Mouse (Mus musculus): ENCODE results near the gene Olfr1185-ps1. TPM values are rescaled to one million over a fixed set of nuclear protein-coding genes. Genes with fewer than 3 reads are reported as not detected.
"Not testable (repeated sequence)": the region's sequence is repeated elsewhere in the genome, so short reads cannot be mapped to it uniquely, and the experiment has no call there.

Gene Olfr1185-ps1
- not detected for total RNA-seq (2021)
- long read RNA-seq, experiment 1, result 0 reads
- long read RNA-seq, experiment 2, result 0 reads

- no peak for DNase-seq (ENCODE audit: low spot score in 2 of 2)
- intact Hi-C loops (cut with DNase I), result no loop called here
Measured at GRCm38 (mm10) chr2:88493020-88493419, at the start of gene Olfr1185-ps1. Gene Olfr1185-ps1 (plus strand): TSS chr2:88493320.

GRCm38 (mm10) chr2:88449031-88449430 is 44.1 kb upstream of the Olfr1185-ps1 start, which contains the start of gene Gm13757:
Gene Gm13757 (minus strand): TSS chr2:88449131.
- no peak for DNase-seq (ENCODE audit: low spot score in 2 of 2)
- intact Hi-C loops (cut with DNase I), result no loop called here

- intact Hi-C loops (cut with DNase I), result not testable (repeated sequence)
Measured at GRCm38 (mm10) chr2:88454567-88454966, 38.6 kb upstream of the Olfr1185-ps1 start, which contains the start of gene Olfr1183. Gene Olfr1183 (plus strand): TSS chr2:88454867.

GRCm38 (mm10) chr2:88483298-88483697 is 9.8 kb upstream of the Olfr1185-ps1 start, which contains the start of gene Olfr1184:
Gene Olfr1184 (plus strand): TSS chr2:88483598.
- intact Hi-C loops (cut with DNase I), result no loop called here
- no peak for DNase-seq (ENCODE audit: low spot score in 2 of 2)

More at GRCm38 (mm10) chr2:88454567-88454966, 38.6 kb upstream of the Olfr1185-ps1 start, which contains the start of gene Olfr1183:
- not testable (repeated sequence) for DNase-seq (ENCODE audit: low spot score in 2 of 2)

- intact Hi-C loops (cut with DNase I), result no loop called here
- DNase-seq (ENCODE audit: low spot score in 2 of 2), result no peak
Measured at GRCm38 (mm10) chr2:88518251-88518650, 25.1 kb downstream of the Olfr1185-ps1 start, which contains the start of gene Olfr1186. Gene Olfr1186 (plus strand): TSS chr2:88518551.

GRCm38 (mm10) chr2:88525720-88526119 is 32.6 kb downstream of the Olfr1185-ps1 start:
- intact Hi-C loops (cut with DNase I), result no loop called here
- DNase-seq (ENCODE audit: low spot score in 2 of 2), result no peak

Other genes with a start within 250 kb of the Olfr1185-ps1 start
- not detected for gene Olfr1173, start 213.4 kb upstream of the Olfr1185-ps1 start, total RNA-seq (2021)
- gene Olfr1174-ps, start 178.2 kb upstream of the Olfr1185-ps1 start, total RNA-seq (2021), result not detected
- not detected for gene Olfr1175-ps, start 166.1 kb upstream of the Olfr1185-ps1 start, total RNA-seq (2021)
- not detected for gene Olfr1176, start 156.6 kb upstream of the Olfr1185-ps1 start, total RNA-seq (2021)
- not detected for gene Olfr1177-ps, start 146.8 kb upstream of the Olfr1185-ps1 start, total RNA-seq (2021)
- gene Olfr1178, start 106.3 kb upstream of the Olfr1185-ps1 start, total RNA-seq (2021), result not detected
- not detected for gene Olfr1179, start 86.9 kb upstream of the Olfr1185-ps1 start, total RNA-seq (2021)
- gene Olfr1180, start 74.2 kb upstream of the Olfr1185-ps1 start, total RNA-seq (2021), result not detected
- not detected for gene Olfr1181, start 67.1 kb upstream of the Olfr1185-ps1 start, total RNA-seq (2021)
- not detected for gene Gm13757, start 44.2 kb upstream of the Olfr1185-ps1 start, total RNA-seq (2021)
- gene Olfr1183, start 38.5 kb upstream of the Olfr1185-ps1 start, total RNA-seq (2021), result not detected
- gene Olfr1184, start 9.7 kb upstream of the Olfr1185-ps1 start, total RNA-seq (2021), result not detected
- not detected for gene Olfr1186, start 25.2 kb downstream of the Olfr1185-ps1 start, total RNA-seq (2021)
- not detected for gene Olfr1188, start 63.6 kb downstream of the Olfr1185-ps1 start, total RNA-seq (2021)
- not detected for gene Olfr1189, start 93.1 kb downstream of the Olfr1185-ps1 start, total RNA-seq (2021)
- gene Olfr1191-ps1, start 147.2 kb downstream of the Olfr1185-ps1 start, total RNA-seq (2021), result not detected
- not detected for gene Olfr1192-ps1, start 155.2 kb downstream of the Olfr1185-ps1 start, total RNA-seq (2021)
- gene Olfr1193, start 182.3 kb downstream of the Olfr1185-ps1 start, total RNA-seq (2021), result not detected
- not detected for gene Olfr1195, start 195.9 kb downstream of the Olfr1185-ps1 start, total RNA-seq (2021)
- gene Olfr1196, start 211.3 kb downstream of the Olfr1185-ps1 start, total RNA-seq (2021), result not detected
- not detected for gene Olfr1197, start 239.0 kb downstream of the Olfr1185-ps1 start, total RNA-seq (2021)